Mouse (Mus musculus) E14TG2a.4 (cell line): ENCODE measurements at regions not wholly inside any gene's neighbourhood (a gene's known extent, or its start where the extent isn't known, plus 50 kb on each side); places are given as distances from the start of the nearest gene placed in this dataset.

Experiments used
- CTCF ChIP-seq: conservative IDR thresholded peaks from 2 replicates; pipeline ENCODE4 v1.5.1; 2014; ENCODE audit warnings: low read length
- NANOG ChIP-seq: IDR thresholded peaks from 2 replicates; pipeline ENCODE4 v1.6.1; 2014; ENCODE audit warnings: borderline replicate concordance, low read length, mixed read lengths
- POU5F1 ChIP-seq: IDR thresholded peaks from 2 replicates; pipeline ENCODE4 v1.6.1; 2014; ENCODE audit warnings: low read length, borderline replicate concordance

DNA sequence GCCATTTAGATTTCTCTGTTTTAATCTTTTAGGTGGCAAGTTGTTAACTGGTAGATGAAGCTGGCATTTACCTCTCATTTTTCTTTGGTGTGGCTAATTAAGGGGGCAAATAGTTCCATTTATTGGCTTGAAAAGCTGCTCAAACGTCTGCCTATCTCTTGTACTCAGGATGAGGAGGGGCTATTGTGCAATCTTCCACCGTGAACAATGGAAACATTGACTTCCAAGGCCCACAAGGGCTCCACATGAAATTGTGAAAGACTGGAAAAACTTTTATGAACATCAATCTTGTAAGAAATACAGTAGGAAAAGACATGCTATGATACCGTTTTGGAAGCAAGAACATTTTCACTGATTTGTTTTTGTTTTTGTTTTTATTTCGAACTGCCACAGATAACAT, 541.6 kb upstream of the Atp2b1 start:
- no peak for TF ChIP-seq CTCF
- TF ChIP-seq POU5F1: no peak
- no peak for TF ChIP-seq NANOG
